Mouse (Mus musculus): ENCODE results near the gene Oser1. TPM values are rescaled to one million over a fixed set of nuclear protein-coding genes. Genes with fewer than 3 reads are reported as not detected.

The Oser1 gene
- total and polyA plus RNA-seq, 3 experiments, result 43.8 to 53.9 TPM; not detected in 1

GRCm38 (mm10) chr2:163364785-163365541 is 59.5 kb downstream of the Oser1 start:
- Histone ChIP-seq H3K4me1 (ENCODE audit: control insufficient read depth in 1 of 2, insufficient read depth in 2 of 2, low read length in 2 of 2) (peaks cover 0 to 18% of the 10 kb centered on the region in 2 experiments; a peak in 3 of 4 replicates), H3K9ac (ENCODE audit: control insufficient read depth, low read depth, low read length, poor library complexity, severe bottlenecking) (no peak overlapping the region), H3K4me3 (ENCODE audit: control insufficient read depth in 1 of 2, insufficient read depth in 1 of 2, low read depth in 2 of 2, low read length in 2 of 2) (no peak overlapping the region), H3K36me3 (ENCODE audit: control insufficient read depth in 1 of 2, insufficient read depth in 2 of 2, low read length in 2 of 2) (peaks cover 0 to 8% of the 10 kb centered on the region in 2 experiments; a peak in 2 of 4 replicates), H3K27ac (ENCODE audit: control insufficient read depth, low read depth, low read length) (no peak overlapping the region), H3K27me3 (ENCODE audit: control insufficient read depth in 1 of 2, insufficient read depth in 2 of 2, low read length in 2 of 2) (no peaks in the 10 kb centered on the region), H3K9me3 (replicated peaks; ENCODE audit: insufficient read depth, low read length) (no peaks in the 10 kb centered on the region), H3K79me2 (ENCODE audit: control insufficient read depth, insufficient read depth, low read length, poor library complexity) (no peaks in the 10 kb centered on the region)
- TF ChIP-seq SMC3 (IDR thresholded peaks at IDR 0.05; ENCODE audit: low read depth, low read length) (no peak), TBP (IDR thresholded peaks at IDR 0.05; ENCODE audit: low read depth, low read length) (no peak), MAFK (IDR thresholded peaks at IDR 0.05; ENCODE audit: borderline replicate concordance, low read depth, low read length) (no peak), USF1 (IDR thresholded peaks at IDR 0.05; ENCODE audit: low read depth, low read length) (no peak), ELF1 (IDR thresholded peaks at IDR 0.05; ENCODE audit: low read depth, low read length) (no peak), ZMIZ1 (IDR thresholded peaks at IDR 0.05; ENCODE audit: low read depth, low read length) (no peak), NELFE (IDR thresholded peaks at IDR 0.05; ENCODE audit: low read depth, low read length) (no peak), RAD21 (IDR thresholded peaks at IDR 0.05; ENCODE audit: low read depth, low read length) (no peak), MAX (IDR thresholded peaks at IDR 0.05; ENCODE audit: low read length) (no peak), GATA1 (IDR thresholded peaks at IDR 0.05; ENCODE audit: low read depth, low read length) (no peak), SIN3A (IDR thresholded peaks at IDR 0.05; ENCODE audit: low read length) (no peak)
- DNase-seq (ENCODE audit: low read depth, low spot score), result no peak

GRCm38 (mm10) chr2:163362940-163363921 is 61.3 kb downstream of the Oser1 start:
- Histone ChIP-seq H3K9ac (ENCODE audit: control insufficient read depth, low read depth, low read length, poor library complexity, severe bottlenecking) (no peak overlapping the region), H3K4me1 (ENCODE audit: control insufficient read depth in 1 of 2, insufficient read depth in 2 of 2, low read length in 2 of 2) (peaks cover 6 to 32% of the 10 kb centered on the region in 2 experiments), H3K27me3 (ENCODE audit: control insufficient read depth in 1 of 2, insufficient read depth in 2 of 2, low read length in 2 of 2) (no peaks in the 10 kb centered on the region), H3K9me3 (replicated peaks; ENCODE audit: insufficient read depth, low read length) (no peaks in the 10 kb centered on the region), H3K79me2 (ENCODE audit: control insufficient read depth, insufficient read depth, low read length, poor library complexity) (no peaks in the 10 kb centered on the region), H3K27ac (ENCODE audit: control insufficient read depth, low read depth, low read length) (no peak overlapping the region), H3K4me3 (ENCODE audit: control insufficient read depth in 1 of 2, insufficient read depth in 1 of 2, low read depth in 2 of 2, low read length in 2 of 2) (no peak overlapping the region), H3K36me3 (ENCODE audit: control insufficient read depth in 1 of 2, insufficient read depth in 2 of 2, low read length in 2 of 2) (peaks cover 0 to 16% of the 10 kb centered on the region in 2 experiments; a peak in 2 of 4 replicates)
- DNase-seq (ENCODE audit: low read depth, low spot score), result peak; percentile 27
- TF ChIP-seq MYB (IDR thresholded peaks at IDR 0.05; ENCODE audit: low read depth, low read length) (no peak), MXI1 (IDR thresholded peaks at IDR 0.05; ENCODE audit: low read depth, low read length) (no peak), SMC3 (IDR thresholded peaks at IDR 0.05; ENCODE audit: low read depth, low read length) (no peak), EP300 (IDR thresholded peaks at IDR 0.05; ENCODE audit: low read depth in 1 of 2, low read length in 2 of 2) (peak in 1 of 2 experiments; percentile 46; a peak in 1 of 4 replicates), CHD2 (IDR thresholded peaks at IDR 0.05; ENCODE audit: low read length) (no peak), JUND (IDR thresholded peaks at IDR 0.05; ENCODE audit: low read depth, low read length) (no peak), E2F4 (IDR thresholded peaks at IDR 0.05; ENCODE audit: borderline replicate concordance, low read depth, low read length) (no peak), GATA1 (IDR thresholded peaks at IDR 0.05; ENCODE audit: low read depth, low read length) (peak; percentile 56), ELF1 (IDR thresholded peaks at IDR 0.05; ENCODE audit: low read depth, low read length) (no peak), CTCF (IDR thresholded peaks at IDR 0.05 in 2 of 3, conservative IDR thresholded peaks at IDR 0.05 in 1 of 3; ENCODE audit: control insufficient read depth in 1 of 3, insufficient read depth in 1 of 3, low read depth in 2 of 3, low read length in 3 of 3, poor library complexity in 1 of 3, severe bottlenecking in 1 of 3) (no peak), ETS1 (IDR thresholded peaks at IDR 0.05; ENCODE audit: low read depth, low read length) (no peak), ZMIZ1 (IDR thresholded peaks at IDR 0.05; ENCODE audit: low read depth, low read length) (no peak), MAZ (IDR thresholded peaks at IDR 0.05; ENCODE audit: low read depth, low read length) (no peak), ZNF384 (IDR thresholded peaks at IDR 0.05; ENCODE audit: low read depth, low read length) (no peak)

All from MEL (cell line).